Mouse (Mus musculus) forebrain, postnatal 0 days (tissue): ENCODE results near the gene Zranb1. TPM values are rescaled to one million over a fixed set of nuclear protein-coding genes. Genes with fewer than 3 reads are reported as not detected.
A peak's percentile ranks its signal among the peaks of the same experiment; 100 is the strongest.

Experiments used
- ATAC-seq: fragments of 200-750 bp; cut with Nextera tagmentation; 2 replicates; pipeline ENCODE4 v1.8.0; 2017; ENCODE audit warnings: mild to moderate bottlenecking, moderate library complexity
- DNase-seq: peaks from one replicate; pipeline ENCODE4 v3.0.0-alpha.2; 2015
- H3K27ac ChIP-seq: fragments of 300-500 bp; sonication (generic); 2 replicates; pipeline ENCODE4 v1.5.1; 2014; ENCODE audit warnings: low read depth, mild to moderate bottlenecking, antibody characterized with exemption, low read length, moderate library complexity, mixed read lengths
- H3K27me3 ChIP-seq: fragments of 300-500 bp; sonication (generic); 2 replicates; pipeline ENCODE4 v1.6.1; 2014; ENCODE audit warnings: mild to moderate bottlenecking, low read length, mixed read lengths; ENCODE audit not compliant: insufficient read depth
- H3K36me3 ChIP-seq: fragments of 300-500 bp; sonication (generic); 2 replicates; pipeline ENCODE4 v1.6.1; 2014; ENCODE audit warnings: mild to moderate bottlenecking, moderate library complexity; ENCODE audit not compliant: insufficient read depth
- H3K4me1 ChIP-seq: fragments of 300-500 bp; sonication (generic); 2 replicates; pipeline ENCODE4 v1.6.1; 2014; ENCODE audit warnings: antibody characterized with exemption; ENCODE audit not compliant: insufficient read depth
- H3K4me2 ChIP-seq: fragments of 300-500 bp; sonication (generic); 2 replicates; pipeline ENCODE4 v1.6.1; 2014; ENCODE audit warnings: low read depth, mild to moderate bottlenecking, moderate library complexity
- H3K4me3 ChIP-seq: fragments of 300-500 bp; sonication (generic); 2 replicates; pipeline ENCODE4 v1.5.1; 2014; ENCODE audit warnings: low read depth, low read length, mixed read lengths
- H3K9ac ChIP-seq: fragments of 300-500 bp; sonication (generic); 2 replicates; pipeline ENCODE4 v1.6.1; 2014; ENCODE audit warnings: mild to moderate bottlenecking
- H3K9me3 ChIP-seq: fragments of 300-500 bp; sonication (generic); 2 replicates; pipeline ENCODE4 v1.6.1; 2016; ENCODE audit warnings: low read length
- CTCF ChIP-seq: sonication (generic); IDR thresholded peaks from 2 replicates; pipeline ENCODE4 v1.5.1; 2016; ENCODE audit warnings: antibody characterized with exemption, control low read depth, low read depth
- WGBS: fragments of 180-500 bp; shearing (Covaris S2); extraction: QIAGEN DNeasy Blood & Tissue Kit; methylation state at CpG from one replicate; pipeline ENCODE4 v1.1.7; 2014; 5-methylcytosine and 5-hydroxymethylcytosine counted together
- polyA plus RNA-seq: library from polyadenylated mRNA; unstranded; fragments of >200 nt; fragmentation: Nextera tagmentation; extraction: Ambion mirVana; gene quantifications from 2 replicates; pipeline ENCODE4 v1.2.1, GENCODE M21; 2015
- total RNA-seq: library from RNA; depleted of rRNA; stranded (reverse); fragments of >200 nt; gene quantifications from 2 replicates; pipeline ENCODE4 v1.2.3, GENCODE M21; 2014

Zranb1 gene
- total and polyA plus RNA-seq, 2 experiments from 2014 or later = 25.7 to 84.4 TPM

DNA sequence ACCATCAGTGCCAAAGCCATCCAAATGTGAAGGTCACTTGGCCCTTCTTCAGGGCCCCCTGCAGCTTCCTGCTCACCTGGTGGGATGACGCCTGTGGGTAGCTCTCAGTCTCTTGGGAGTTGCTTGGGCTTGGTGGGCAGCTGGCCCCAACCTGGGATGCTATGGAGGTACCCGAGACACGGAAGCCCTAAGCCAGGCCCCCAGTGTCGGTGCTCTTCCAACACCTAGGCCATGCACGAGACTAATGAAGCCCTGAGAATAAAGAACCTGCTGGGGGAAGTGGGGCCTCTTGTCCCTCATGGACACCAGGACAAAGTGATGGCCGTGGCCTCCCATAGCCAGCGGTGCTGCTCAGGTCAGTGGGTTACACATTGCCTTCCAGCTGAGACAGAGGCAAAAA, 88.0 kb downstream of the Zranb1 start:
- no peaks in the 10 kb centered on the region for H3K9me3 ChIP-seq
- TF ChIP-seq CTCF = no peak
- WGBS = 74% methylated on average over 7 of the region's 7 CpGs
- DNase-seq (no peak), ATAC-seq (no peak)
- no peaks in the 10 kb centered on the region for H3K36me3 ChIP-seq
- H3K9ac ChIP-seq = no peak overlapping the region
- H3K27ac ChIP-seq = no peak overlapping the region
- peaks cover 8% of the 10 kb centered on the region; the same call in 1 of the 2 replicates for H3K4me1 ChIP-seq
- no peak overlapping the region for H3K4me2 ChIP-seq
- no peaks in the 10 kb centered on the region for H3K27me3 ChIP-seq
- H3K4me3 ChIP-seq = no peak overlapping the region

DNA sequence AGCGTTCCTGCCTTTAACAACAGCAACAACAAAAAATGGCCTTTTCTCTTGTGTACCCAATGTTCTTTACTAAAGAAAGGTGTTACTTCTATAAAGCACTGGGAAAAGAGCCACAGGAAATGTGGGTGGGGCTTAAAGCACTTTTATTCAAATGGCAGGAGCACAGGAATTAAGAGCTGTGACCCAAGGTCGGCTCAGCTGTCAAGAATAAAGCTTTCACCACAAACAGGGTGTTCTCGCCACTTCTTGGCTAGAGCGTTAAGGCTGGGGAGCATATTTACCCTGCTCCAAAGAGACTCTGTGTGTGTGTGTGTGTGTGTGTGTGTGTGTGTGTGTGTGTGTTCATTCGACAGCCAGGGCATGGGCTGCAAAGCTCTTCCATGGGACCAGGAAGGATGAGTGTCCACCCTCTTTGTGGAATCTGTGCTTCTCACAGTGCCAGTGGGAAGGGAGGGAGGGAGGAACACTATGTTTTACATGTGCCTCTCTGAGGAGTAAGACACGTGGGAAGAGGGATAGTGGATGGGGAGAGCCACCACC, 88.6 kb downstream of the Zranb1 start:
- Histone ChIP-seq H3K9ac (no peak overlapping the region), H3K27ac (no peak overlapping the region), H3K4me2 (no peak overlapping the region), H3K4me1 (peaks cover 8% of the 10 kb centered on the region; the same call in 1 of the 2 replicates), H3K9me3 (no peaks in the 10 kb centered on the region), H3K36me3 (no peaks in the 10 kb centered on the region), H3K27me3 (no peaks in the 10 kb centered on the region), H3K4me3 (no peak overlapping the region)
- TF ChIP-seq CTCF = no peak
- ATAC-seq = peak; percentile 20; the same call in 1 of the 2 replicates
- 25% methylated on average over 6 of the region's 6 CpGs for WGBS
- DNase-seq = no peak

DNA sequence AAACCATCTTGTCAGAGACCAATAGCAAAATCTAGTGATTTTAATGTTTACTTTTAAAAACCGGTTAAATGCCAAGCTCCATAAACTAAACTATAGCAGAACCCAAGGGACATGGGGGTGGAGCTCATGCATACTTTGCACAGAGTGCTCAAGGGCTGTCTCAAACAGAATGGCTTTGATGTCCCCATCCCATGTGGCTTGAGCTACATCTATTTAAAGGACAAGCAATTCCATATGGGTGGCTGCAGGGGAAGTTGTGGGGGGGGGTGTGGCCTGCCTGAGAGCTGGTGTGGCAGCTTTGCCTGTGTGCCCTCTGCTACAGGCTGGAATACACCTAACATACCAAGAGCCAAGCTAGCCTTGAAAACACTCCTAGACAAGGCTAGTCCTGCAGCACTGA, 93.8 kb downstream of the Zranb1 start:
- Histone ChIP-seq H3K4me2 (no peak overlapping the region), H3K27me3 (no peaks in the 10 kb centered on the region), H3K4me3 (no peak overlapping the region), H3K36me3 (no peaks in the 10 kb centered on the region), H3K9me3 (no peaks in the 10 kb centered on the region), H3K27ac (no peak overlapping the region), H3K4me1 (no peaks in the 10 kb centered on the region), H3K9ac (no peak overlapping the region)
- no peak for TF ChIP-seq CTCF
- ATAC-seq = no peak
- no peak for DNase-seq
- 86% methylated on average over 1 of the region's 1 CpGs for WGBS

DNA sequence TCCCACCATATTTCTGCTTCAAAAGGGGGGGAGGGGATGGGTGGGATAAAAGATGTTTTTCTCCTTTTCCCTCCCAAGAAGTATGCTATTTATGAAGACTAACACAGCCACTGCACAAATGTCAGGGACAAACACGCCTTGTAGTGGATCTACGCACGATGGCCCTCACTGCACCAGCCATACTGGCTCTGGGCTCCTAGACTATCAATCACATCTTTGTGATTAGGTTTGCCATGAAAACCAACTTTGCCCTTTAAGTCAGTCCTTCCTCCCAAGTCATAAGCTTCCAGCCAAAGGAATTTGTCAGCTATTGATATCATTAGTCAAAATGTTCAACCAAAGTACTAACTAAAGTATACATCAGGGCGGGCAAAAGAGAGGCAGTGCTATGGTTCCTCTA, 97.0 kb downstream of the Zranb1 start:
- no peaks in the 10 kb centered on the region for H3K9me3 ChIP-seq
- TF ChIP-seq CTCF = no peak
- H3K4me1 ChIP-seq = no peaks in the 10 kb centered on the region
- ATAC-seq = no peak
- no peak for DNase-seq
- 94% methylated on average over 4 of the region's 4 CpGs for WGBS
- H3K9ac ChIP-seq = no peak overlapping the region
- no peak overlapping the region for H3K4me2 ChIP-seq
- H3K27ac ChIP-seq = no peak overlapping the region
- no peaks in the 10 kb centered on the region for H3K36me3 ChIP-seq
- no peak overlapping the region for H3K4me3 ChIP-seq
- H3K27me3 ChIP-seq = no peaks in the 10 kb centered on the region

DNA sequence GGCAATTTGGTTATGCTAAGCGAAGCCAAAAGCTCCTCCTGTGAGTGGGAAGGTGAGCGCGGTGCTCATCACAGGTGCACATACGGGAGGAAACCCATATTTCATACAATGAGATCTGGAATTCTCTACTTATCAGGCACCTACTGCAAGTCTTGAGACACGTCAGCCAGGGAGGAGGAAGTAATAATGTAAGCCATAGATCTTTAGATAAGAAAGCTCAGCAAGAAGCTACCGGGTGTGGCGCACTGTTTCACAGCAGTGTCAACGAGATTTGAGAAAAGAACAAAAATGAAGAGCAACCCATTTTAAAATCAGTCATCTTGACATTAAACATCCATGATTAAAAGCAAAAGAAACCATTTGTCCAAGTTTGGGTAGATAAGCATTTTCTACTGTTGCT, 98.1 kb downstream of the Zranb1 start:
- Histone ChIP-seq H3K9me3 (no peaks in the 10 kb centered on the region), H3K27ac (no peak overlapping the region), H3K4me3 (no peak overlapping the region), H3K36me3 (no peaks in the 10 kb centered on the region), H3K27me3 (no peaks in the 10 kb centered on the region), H3K4me2 (no peak overlapping the region), H3K9ac (no peak overlapping the region), H3K4me1 (no peaks in the 10 kb centered on the region)
- ATAC-seq (no peak), DNase-seq (no peak)
- no peak for TF ChIP-seq CTCF
- WGBS = 91% methylated on average over 8 of the region's 8 CpGs

DNA sequence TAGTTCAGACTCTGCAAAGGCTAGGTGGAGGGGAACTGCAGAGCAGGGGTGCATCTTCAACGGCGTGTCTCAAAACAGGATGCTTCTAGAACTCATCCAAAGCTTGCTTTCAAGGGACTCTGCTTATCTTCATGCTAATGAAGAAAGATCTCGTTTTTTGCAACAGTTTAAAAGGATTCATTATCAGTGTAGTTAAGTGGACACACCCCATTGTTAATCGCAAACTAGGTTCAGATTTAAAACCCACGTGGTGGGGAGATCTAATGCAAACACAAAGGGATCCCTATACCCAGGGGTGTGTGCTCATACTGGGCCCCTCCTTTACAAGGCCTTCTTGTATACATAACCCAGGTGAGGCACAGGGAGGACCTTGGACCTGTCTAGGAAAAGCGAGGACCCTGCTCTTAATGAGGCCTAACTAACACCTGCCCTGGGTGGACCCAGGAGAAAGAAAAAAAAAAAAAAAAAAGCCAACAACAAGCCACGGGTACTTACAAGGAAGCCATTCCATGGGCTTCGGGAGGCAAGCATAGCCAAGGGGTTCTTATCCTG, 98.6 kb downstream of the Zranb1 start:
- no peaks in the 10 kb centered on the region for H3K9me3 ChIP-seq
- H3K4me3 ChIP-seq = no peak overlapping the region
- H3K9ac ChIP-seq = no peak overlapping the region
- H3K27me3 ChIP-seq = no peaks in the 10 kb centered on the region
- H3K4me2 ChIP-seq = no peak overlapping the region
- H3K4me1 ChIP-seq = no peaks in the 10 kb centered on the region
- H3K27ac ChIP-seq = no peak overlapping the region
- DNase-seq (no peak), ATAC-seq (no peak)
- 71% methylated on average over 8 of the region's 8 CpGs for WGBS
- H3K36me3 ChIP-seq = no peaks in the 10 kb centered on the region
- TF ChIP-seq CTCF = no peak

DNA sequence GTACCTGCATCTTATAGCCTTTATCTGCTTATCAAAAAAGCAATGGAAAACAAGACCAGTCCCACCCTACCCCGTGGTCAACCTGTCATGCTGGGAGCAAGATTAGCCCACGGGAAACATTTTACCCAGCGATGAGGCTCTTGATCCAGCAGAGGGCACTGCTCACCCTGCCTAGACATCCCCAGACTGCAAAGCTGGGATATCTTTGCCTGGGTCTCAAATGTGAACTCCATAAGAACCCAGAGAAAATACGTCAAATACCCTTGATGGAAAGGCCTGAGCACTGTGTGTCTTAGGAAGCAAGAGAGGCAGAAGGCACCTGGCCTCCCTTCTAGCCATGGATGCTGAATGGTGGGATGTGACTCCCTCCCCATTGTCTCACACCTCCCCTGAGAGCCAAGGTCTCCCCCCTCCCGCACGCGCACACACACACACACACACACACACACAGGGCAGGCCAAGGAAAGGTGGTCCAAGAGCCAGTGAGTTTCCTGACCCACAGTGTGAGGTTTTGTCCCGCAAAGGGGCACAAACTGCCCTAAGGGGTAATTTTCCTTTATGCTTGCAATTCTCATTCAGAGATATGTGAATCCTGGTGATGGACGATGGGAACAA, 101.8 kb downstream of the Zranb1 start:
- Histone ChIP-seq H3K9me3 (no peaks in the 10 kb centered on the region), H3K4me2 (no peak overlapping the region), H3K27ac (no peak overlapping the region), H3K9ac (no peak overlapping the region), H3K4me3 (no peak overlapping the region), H3K27me3 (no peaks in the 10 kb centered on the region), H3K36me3 (no peaks in the 10 kb centered on the region), H3K4me1 (no peaks in the 10 kb centered on the region)
- 38% methylated on average over 9 of the region's 9 CpGs for WGBS
- ATAC-seq (peak; percentile 85), DNase-seq (peak; percentile 84)
- TF ChIP-seq CTCF = peak; percentile 96
